Mouse (Mus musculus): ENCODE measurements at regions not wholly inside any gene's neighbourhood (a gene's known extent, or its start where the extent isn't known, plus 50 kb on each side); places are given as distances from the start of the nearest gene placed in this dataset.

- TF ChIP-seq CTCF (IDR thresholded peaks at IDR 0.05; ENCODE audit: insufficient read depth, low read length): no peak
- no peak for TF ChIP-seq POLR2A (IDR thresholded peaks at IDR 0.05; ENCODE audit: borderline replicate concordance, extremely low read depth, low read depth, low read length)
Observed at GRCm38 (mm10) chr15:88042821-88043220, 498.7 kb downstream of the Fam19a5 start.
